Mouse (Mus musculus): Measurements from ENCODE around the gene Gm49333.
"Not testable (repeated sequence)": the region's sequence is repeated elsewhere in the genome, so short reads cannot be mapped to it uniquely, and the experiment has no call there.

Gm49333 gene

DNA sequence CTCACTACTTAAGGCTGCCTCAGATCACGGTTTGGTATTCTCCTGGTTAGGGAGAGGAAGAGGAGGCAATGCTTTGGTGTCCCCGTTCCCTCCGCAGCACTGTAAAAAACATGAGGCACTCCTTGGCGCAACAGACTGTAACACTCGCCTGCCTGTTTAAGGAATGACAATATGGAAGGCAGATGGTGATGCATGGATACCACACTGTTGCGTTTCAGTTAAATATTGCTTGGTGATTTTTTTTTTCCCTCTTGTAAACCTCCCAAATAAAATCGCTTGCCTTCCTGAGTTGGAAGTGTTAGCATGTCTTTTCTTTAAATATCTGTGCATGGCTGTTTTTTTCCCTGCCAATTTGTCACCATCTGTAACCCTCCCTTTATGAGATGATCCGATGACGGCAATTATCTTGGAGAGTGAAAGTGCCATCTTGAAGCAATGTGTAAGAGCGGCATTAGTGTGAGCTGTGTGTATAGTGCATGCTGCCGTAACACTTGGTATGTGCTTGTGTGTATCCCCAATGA lies 17.5 kb downstream of the Gm49333 start:
- peak; percentile 58 for DNase-seq

DNA sequence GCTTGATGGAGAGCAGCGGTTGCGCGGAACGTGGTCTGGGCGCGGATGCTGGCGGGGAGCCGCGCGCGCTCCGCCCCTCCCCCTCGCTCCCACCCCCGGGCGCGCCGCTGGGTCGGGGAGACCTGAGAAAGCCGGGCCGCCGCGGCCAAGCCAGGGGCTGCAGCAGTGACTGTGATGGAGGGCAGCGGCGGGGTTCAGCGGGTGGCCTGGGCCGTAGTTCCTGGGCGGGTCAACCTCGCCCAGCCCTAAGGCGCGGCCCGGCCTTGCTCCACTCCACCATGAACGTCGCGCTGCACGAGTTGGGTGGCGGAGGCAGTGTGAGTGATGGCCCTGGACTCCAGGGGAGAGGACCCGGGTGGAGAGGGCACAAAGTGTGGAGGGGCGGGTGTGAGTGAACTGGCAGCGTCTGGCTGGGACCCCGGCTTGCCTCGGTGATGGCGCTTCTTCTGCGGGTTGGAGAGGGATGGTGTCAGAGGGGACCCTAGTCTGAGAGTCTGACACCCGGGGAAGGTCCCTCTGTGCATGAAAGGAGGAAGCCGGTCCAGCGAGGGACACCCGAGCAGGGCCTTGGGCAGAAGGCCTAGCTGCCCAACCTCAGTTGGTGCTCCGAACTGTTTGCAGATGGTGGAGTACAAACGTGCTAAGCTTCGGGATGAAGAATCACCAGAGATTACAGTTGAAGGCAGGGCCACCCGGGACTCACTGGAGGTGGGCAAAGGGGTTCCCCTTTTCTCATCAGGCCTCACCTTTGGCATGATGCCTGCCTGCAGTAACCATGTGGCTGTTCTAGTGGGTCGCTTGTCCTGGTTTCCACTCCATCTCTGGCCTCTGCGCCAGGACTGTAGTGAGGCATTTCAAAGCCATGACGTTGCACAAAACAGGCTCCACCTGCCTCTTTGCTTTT lies 18.6 kb downstream of the Gm49333 start, which contains the start of gene Ece2:
Gene Ece2, plus strand, starts transcription at position 98 of the 904 bp plus-strand sequence.
- DNase-seq = peak; percentile 53

DNA sequence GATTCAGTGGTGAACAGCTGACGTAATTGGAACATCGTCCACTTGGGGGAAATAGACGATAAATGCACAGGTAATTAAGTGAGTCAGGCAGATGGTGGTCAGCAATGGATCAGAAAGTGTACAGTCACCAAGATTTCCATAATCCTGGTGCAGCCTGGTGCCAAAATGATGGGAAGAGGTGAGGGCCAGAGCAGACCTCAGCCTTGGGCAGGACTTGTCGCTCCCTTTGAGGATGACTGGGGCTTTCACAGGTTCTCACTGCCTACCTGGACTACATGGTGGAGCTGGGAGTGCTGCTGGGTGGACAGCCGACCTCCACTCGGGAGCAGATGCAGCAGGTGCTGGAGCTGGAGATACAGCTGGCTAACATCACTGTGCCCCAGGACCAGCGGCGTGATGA lies 26.0 kb downstream of the Gm49333 start:
- no peak for DNase-seq

DNA sequence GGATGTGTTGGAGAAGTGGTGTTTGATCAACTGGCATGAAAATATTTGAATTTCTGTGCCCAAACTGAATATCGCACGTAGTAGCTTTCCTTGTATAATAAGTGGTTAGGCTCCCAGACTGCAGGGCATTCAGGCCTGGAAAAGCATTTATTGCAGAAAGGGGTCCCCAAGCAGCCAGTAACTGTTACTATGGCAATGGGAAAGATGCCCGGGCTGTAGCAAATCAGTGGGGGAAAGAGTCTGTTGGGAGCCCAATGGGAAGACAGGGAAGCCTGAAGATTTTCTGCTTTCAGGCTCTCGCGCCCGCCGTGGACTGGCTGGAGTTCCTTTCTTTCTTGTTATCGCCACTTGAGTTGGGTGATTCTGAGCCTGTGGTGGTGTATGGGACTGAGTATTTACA lies 27.0 kb downstream of the Gm49333 start:
- DNase-seq = no peak

DNA sequence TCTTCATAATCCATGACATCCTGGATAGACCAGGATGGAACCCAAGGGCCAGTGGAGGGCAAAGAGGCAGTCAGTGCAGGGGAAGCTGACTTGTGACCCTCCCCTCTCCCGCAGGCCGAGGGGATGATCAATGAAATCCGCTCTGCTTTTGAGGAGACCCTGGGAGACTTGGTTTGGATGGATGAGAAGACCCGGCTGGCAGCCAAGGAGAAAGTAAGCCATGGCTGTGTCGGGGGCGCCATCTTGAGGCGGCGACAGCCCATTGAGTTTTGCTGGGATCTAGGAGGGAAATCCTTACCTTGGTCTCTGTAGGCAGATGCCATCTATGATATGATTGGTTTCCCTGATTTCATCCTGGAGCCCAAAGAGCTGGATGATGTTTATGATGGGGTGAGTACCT lies 30.8 kb downstream of the Gm49333 start:
- peak; percentile 74 for DNase-seq

DNA sequence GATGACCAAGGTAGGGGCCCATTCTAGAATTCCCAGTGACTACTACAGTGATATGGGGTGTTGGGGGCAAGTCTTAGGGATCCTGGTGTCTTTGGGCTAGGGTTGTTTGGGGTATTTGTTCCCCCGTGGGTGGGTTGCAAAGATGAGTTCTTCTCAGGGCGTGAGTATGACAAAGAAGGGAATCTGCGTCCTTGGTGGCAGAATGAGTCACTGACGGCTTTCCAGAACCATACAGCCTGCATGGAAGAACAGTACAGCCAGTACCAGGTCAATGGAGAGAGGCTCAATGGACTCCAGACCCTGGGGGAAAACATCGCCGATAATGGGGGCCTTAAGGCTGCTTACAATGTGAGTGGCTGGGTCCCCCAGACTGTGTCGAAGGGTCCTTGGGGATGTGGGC lies 32.5 kb downstream of the Gm49333 start:
- DNase-seq = no peak

DNA sequence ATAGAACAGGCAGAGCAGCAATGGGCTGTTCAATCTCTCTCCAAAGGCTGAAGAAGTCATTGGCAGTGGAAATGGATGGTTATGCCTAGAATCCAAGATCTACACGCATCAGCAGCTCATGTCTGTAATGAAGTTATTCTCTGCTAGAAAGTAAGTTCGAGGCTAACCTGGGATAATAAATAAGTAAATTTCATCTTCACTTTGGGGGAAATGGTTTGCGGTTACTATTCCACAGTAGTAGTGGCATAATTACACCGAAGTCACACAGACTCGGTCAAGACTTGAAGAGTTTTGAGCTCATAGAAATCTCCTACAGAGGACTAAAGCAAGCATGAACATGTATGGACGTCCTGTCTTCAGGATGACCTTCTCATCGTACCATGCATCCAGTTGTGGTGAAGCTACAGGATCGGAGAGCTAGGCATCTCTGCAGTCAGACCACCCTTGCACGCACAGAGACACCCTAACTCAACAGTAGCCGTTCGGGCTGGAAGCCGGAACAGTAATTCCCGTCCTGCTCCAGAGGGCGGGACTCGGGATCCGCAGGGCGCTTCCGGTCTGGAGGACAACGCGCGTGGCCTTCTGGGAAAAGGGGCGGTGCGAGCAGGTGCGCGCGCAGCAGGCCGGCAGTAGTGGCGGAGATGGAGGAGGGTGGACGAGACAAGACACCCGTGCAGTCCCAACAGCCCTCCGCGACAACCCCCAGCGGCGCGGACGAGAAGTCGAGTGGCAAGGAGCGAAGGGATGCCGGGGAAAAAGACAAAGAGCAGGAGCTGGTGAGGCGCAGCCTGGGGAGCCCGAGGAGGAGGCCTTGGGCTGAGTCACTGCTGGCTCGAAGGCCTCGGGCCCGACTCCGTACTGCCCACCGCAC lies 39.9 kb downstream of the Gm49333 start, which contains the start of gene Psmd2:
Gene Psmd2, plus strand, starts transcription at position 577 of the 871 bp plus-strand sequence.
- peak; percentile 97 for DNase-seq

DNA sequence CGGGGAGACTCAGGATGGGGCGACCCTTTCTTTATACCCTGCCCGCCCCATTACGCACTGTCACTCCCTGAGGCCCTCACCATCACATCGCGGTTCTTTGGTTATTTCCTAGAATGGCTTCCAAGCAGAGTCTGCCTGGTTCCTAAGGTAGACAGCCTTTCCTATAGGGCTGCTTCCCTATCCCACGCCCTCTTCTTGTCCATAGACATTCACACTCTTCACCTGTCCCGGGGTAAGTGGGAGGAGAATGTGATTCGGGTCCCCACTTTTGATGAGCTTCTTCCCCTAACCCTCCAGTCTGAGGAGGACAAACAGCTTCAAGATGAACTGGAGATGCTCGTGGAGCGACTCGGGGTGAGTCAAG lies 40.5 kb downstream of the Gm49333 start:
- no peak for DNase-seq

DNA sequence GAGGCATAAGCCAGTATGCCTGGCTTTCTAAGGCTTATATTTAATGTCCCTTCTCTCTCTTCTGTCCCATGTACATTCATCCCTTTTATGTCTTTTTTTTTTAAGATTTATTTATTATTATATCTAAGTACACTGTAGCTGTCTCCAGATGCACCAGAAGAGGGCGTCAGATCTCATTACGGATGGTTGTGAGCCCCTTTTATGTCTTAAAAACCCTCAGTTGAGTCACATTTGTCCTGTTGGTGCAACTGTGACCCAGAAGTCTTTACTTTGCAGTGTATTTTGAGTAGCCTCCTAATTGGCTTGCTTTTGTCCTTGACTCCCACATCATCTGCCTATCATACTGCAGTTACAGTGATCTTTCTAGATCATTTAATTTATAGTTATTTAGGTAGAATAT lies 41.9 kb downstream of the Gm49333 start:
- no peak for DNase-seq

DNA sequence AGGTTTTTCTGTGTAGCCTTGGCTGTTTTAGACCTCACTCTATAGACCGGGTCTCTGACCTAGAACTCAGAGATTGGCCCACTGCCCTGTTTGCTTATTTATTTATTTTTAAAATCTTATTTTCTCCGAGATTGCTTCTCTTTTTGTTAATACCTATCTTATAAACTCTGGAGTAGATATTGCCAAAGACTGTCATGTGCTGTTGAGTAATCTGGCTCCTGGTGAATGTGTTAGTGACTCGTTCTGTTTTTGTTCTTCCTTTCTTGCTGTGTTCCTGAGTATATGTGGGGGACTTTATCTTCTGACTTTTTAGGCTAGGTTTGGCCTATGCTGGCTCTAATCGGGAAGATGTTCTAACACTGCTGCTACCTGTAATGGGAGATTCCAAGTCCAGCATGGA lies 46.3 kb downstream of the Gm49333 start:
- DNase-seq = no peak

DNA sequence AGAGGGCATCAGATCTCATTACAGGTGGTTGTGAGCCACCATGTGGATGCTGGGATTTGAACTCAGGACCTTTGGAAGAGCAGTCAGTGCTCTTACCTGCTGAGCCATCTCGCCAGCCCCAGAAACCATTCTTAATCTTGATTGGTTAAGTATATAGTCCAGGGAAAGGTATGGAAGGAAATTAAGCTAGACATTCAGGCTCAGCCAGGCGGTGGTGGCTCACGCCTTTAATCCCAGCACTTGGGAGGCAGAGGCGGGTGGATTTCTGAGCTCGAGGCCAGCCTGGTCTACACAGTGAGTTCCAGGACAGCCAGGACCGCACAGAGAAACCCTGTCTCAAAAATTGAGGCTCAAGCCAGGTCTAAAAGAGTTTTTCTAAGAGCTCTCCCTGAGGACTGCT lies 56.6 kb downstream of the Gm49333 start, which contains the start of gene Eif4g1:
Gene Eif4g1, plus strand, starts transcription at position 301 of the 400 bp plus-strand sequence.
- not testable (repeated sequence) for DNase-seq

DNA sequence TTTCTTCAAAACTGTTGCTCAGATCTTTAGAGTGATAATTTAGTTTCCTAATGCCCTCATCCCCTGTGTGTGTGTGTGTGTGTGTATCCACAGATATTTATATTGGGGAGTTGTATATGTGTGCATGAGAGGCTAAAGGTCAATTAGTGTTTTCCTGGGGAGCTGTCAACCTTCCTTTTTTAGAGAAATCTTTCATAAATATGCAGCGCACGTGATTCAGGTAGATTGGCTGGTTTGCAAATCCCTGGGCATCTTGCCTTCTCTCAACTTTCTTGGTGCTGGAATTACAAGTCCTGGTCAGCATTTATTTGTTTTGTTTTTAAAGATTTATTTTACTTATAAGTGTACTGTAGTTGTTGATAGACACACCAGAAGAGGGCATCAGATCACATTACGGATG lies 58.9 kb downstream of the Gm49333 start:
- DNase-seq = no peak

DNA sequence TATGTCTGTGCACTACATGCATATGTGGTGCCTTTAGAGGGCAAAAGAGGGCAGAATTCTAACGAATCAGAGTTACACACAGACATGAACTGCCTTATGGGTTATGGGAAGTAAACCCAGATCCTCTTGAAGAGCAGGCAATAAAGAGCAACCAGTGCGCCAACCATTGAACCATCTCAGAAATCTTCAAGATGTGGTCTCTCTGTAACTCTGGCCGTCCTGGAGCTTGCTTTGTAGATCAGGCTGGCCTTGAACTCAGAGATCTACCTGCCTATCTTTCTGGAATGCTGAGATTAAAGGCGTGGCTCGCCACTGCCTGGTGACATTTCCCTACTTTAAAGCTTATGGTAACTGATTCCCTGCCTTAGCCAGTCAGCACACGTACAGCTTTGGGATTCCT lies 60.5 kb downstream of the Gm49333 start:
- DNase-seq = peak; percentile 14

DNA sequence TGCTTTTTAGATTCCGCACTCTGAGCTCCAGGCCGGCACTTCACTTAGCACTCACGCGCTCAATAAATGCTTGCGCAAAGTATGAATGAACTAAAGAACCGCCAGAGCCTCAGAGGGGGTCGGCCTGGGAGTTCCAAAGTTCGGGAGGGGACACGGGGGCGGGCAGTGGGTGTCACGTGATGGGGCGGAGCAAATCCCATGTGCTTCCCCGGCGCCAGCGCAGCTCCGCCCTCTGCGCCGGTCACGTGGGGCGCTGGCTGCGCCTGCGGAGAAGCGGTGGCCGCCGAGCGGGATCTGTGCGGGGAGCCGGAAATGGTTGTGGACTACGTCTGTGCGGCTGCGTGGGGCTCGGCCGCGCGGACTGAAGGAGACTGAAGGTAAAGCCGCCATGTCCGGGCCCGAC lies 61.1 kb downstream of the Gm49333 start:
- DNase-seq = peak; percentile 96

DNA sequence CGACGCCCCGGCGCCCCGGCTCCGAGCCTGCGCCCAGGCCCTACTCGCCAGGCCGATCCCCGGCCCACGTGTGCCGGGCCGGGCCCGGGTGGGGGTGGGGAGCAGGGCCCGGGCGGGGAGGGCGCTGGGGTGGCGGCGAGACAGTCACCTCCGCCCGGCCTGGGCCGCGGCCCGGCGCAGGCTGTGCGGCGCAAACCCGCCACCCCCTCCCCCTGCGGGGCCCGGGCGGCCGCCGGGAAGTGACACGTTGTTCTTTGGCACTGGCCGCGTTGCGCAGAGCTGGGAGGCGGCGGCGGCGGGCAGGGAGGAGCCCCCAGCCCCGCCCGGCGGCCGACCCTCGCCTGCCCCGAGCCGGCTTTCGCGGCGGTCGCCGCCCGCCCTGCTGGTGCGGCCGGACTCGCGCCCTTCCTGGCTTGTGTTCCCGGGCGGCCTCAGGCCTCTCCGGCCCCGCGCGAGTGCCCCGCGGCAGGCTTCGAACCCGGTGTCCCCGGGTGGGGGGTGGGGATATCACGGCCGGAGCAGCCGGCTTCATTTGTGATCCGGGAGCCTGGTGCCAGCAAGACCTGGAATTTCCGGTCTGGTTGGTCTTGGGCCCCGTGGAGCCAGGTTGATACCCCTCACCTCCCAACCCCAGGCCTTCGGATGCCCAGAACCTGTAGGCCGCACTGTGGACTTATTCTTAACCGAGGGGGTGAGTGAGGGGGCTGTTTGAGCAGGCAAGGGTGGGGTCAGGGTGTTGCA lies 61.7 kb downstream of the Gm49333 start:
- DNase-seq = peak; percentile 67

DNA sequence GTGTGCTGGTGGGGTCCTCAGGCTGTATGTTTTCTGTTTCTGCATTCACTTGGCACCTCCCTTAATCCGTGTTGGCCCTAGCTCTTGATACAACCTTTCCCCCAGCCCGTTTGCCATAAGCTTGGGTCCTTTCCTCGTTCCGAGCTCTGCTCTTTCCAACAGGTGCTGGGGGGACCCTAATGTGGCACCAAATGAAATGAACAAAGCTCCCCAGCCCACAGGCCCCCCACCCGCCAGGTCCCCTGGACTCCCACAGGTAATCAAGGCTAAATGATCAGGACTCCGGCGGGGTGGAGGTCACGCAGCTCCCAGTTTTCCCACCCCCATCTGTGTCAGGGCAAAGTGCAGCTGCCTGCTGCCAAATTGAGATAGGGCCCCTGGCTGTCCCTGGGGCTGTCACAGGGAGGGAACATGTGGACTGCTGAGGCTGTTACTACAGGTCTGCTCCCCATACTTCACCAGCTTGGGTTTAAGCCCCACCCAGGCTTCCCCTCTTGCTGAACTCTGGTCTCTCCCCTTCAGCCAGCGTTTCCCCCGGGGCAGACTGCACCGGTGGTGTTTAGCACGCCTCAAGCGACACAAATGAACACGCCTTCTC lies 62.4 kb downstream of the Gm49333 start:
- DNase-seq = peak; percentile 10

DNA sequence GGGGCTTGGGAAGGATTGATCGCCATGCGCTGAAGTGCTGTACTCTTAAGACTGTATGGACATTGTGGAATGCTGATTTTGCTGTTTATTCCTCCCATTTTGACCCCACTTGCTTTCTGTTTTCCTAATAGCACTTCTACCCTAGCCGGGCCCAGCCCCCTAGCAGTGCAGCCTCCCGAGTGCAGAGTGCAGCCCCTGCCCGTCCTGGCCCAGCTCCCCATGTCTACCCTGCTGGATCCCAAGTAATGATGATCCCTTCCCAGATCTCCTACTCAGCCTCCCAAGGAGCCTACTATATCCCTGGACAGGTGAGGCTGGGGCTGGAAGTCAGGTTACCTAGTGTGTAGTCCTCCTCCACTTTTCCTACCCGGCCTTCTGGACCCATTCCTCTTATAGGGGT lies 63.8 kb downstream of the Gm49333 start:
- no peak for DNase-seq

DNA sequence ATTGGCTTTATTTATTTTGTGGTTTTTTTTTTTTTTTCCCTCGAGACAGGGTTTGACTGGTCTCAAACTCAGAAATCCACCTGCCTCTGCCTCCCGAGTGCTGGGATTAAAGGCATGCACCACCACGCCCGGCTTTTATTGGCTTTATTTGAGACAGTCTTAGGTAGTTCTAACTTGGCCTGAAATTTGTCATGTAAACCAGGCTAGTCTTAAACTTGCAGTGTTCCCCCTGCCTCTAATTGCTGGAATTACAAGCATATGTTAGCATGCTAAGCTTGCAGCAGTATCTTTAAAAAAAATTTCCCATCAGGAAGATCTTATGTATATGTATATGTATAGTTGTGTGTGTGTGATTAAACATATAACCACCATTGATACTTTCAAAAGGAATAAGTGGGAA lies 65.3 kb downstream of the Gm49333 start:
- no peak for DNase-seq

DNA sequence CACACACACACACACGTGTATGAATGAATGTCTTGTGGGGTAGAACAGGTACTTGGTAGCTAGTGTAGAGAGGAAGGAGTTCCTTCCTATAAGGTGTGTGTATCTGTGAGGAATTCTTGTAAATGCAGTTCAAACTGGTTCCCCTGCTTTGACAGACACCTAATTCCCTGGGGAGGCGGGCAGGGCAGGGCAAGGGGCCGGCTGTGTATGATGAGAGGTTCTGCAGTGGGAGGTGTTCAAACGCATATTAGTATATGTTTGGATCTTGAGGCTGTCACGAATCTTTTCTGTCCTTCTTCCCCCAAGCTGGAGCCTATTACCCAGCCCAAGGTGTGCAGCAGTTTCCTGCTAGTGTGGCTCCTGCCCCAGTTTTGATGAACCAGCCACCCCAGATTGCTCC lies 66.0 kb downstream of the Gm49333 start:
- no peak for DNase-seq

DNA sequence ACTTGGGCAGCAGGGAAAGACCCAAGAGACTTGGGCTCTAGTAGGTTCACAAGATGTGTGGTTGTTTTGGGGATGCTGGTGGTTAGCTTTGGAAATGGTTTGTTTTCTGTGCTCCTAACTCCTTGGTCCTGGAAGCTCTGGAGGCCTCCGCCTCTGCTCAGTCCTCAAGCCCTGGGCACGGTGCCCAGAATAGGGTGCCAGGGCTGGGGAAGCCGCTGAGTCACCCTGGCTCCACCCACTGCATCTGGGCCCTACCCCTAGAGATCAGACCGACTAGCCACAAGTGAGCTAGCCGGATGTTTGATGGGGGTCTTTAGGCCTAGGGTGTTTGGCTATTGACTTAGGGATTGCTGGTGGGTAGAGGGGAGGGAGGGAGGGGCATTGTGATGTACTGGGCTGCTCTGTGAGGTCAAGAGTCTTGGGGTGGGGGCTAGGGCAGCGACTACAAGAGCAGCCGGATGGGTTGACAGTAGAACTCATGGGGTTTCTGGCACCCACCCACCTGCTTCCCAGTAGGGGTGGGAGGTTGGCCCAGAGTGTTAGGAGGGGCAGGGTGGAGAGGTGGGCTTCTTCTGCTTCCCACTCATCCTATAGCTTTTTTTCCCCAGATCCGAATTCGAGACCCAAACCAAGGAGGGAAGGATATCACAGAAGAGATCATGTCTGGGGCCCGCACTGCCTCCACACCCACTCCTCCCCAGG lies 66.7 kb downstream of the Gm49333 start:
- peak; percentile 16 for DNase-seq

DNA sequence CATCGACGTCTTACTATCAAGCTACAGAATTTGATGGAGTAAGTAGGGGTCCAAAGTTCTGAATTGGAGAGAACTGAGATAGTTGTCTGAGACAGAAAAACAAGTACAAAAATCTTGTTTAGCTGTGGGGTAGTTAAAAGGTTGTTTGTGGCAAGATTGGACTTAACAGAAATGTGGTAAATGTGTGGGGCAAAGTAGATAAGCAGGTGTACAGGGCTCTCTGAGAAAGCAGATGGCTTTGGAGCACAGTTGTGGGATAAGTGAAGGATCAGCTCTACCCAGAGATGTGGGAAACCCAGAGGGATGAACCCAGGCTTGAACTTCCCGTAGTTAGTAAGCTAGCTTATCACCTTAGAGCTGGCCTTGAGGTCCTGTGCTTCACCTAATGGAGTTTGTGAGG lies 79.4 kb downstream of the Gm49333 start:
- DNase-seq = no peak

DNA sequence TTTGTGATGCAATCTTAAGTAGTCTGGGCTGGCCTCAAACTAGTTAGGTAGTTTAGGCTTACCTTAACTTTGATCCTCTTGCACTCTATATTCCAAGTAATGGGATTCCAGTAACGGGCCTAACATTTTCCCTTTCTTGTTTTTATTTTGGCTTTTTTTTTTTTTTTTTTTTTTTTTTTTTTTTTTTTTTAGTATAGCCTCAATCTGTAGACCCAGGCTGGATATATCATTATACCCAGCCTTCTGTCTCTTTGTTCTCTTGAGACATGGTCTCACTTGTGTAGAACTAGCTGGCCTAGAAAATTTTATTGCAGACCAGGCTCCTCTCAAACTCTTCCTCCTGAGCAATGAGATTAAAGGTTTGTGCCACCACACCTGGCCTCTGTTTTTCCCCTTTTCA lies 80.2 kb downstream of the Gm49333 start:
- DNase-seq = no peak

Data from retina, postnatal 1 day (tissue).